Mouse (Mus musculus) T-helper 2 cell (primary cell): ENCODE data around the gene Vps33b.

ENCODE experiments used
- in situ Hi-C: fragments of 300-600 bp; cut with MboI, MseI; formaldehyde crosslinking; loops from one replicate; pipeline ENCODE4 v1.15.1; 2025; ENCODE audit warnings: high pct_unique_total_duplicates

The Vps33b gene

DNA sequence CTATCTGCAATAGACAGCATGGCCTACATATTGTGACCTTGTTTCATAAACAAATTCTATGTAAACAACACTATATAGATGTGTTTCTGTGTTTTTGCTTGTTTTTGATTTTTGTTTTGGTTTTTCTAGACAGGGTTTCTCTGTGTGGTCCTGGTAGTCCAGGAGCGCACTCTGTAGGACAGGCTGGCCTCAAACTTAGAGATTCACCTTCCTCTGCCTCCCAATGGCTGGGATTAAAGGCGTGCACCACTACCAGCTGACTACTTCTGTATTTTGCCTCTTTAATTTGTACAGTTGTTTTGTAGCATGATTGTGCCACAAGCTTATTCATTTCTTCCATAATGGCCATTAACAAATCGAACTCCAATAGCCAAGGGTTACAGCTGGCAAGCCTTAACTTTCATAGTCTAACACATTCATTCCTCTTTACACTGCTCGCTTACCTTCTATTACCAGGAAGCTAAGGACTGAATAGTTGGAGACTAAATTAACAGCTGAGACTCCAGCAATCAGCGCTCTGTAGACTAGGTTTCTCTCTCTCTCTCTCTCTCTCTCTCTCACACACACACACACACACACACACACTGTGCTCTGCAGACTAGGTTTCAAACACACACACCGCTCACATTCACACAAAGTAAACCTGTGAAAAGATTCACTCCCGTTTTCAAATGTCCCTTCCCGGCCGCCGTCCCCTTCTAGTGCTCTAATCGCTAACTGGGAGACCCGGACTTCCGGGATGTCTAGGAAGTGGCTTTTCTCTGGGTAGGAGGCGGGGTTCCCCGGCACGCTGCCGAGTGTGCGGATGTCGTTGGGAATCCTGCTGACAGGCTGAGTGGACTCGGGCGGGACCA is at the start of gene Vps33b:
TSS of gene Vps33b (plus strand) at position 753 of the 854 bp plus-strand sequence.
- in situ Hi-C loops = no loop called here

DNA sequence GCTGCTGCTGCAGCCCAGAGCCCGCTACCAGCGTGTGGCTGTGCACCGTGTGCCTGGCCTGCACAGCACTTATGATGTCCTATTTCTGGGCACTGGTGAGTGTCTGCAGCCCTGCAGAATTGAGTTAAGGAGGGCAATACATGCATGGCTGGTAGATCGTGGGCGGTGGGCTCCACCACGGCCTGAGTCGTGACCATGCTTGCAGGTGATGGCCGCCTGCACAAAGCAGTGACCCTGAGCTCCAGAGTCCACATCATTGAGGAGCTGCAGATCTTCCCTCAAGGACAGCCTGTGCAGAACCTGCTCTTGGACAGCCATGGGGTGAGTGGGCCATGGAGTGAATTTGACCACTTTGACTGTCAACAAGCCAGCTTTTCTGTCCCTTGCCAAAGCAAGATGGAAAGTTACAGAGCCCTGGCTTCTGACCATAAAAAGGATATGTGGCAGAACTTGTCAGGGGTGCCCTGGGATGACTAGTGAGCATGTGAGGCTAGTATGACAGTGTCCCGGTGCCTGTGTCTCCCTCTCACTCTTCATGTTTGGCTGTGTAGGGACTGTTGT is 49.1 kb upstream of the Vps33b start:
- in situ Hi-C loops = no loop called here

DNA sequence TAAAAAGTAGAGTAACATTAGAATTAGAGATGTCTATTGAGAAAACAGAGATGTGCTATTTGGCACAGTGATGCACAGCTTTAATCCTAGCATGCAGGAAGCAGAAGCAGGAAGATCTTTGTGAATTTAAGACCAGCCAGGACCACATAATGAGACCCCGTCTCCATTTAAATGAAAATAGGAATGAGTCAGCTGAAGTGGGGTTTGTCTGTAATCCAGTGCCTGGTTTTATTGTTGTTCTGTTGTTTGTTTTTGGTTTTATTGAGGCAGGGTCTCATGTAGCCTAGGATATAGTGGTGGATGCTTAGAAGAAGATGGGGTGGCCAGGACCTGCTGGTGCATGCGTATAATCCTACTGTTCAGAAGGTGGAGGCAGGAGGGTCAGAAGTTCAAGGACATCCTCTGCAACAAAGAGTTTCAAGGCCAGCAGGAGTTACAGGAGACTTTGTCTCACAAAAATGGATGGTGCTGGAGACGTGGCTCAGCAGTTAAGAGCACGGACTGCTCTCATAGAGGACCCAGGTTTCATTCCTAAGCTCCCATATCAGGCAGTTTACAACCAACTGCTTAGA is 48.2 kb upstream of the Vps33b start:
- in situ Hi-C loops = no loop called here

DNA sequence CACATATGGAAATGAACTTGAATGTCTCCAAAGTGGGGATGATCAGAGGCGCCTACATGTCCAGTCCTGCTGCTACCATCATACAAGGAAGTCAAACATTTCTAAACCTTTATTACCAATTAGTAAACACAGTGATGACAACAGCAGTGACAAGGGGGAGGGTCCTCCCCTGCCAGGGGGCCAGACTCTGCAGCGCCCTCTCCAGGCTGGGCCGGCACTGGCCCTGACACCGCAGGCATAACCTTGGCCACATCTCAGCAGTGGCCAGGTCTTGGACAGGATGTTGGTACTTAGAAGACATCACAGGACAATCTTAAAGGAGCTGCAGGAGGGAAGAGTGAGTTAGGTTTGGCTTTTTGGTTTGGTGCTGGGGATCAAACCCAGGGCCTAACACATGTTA is 42.4 kb upstream of the Vps33b start:
- in situ Hi-C loops = no loop called here

DNA sequence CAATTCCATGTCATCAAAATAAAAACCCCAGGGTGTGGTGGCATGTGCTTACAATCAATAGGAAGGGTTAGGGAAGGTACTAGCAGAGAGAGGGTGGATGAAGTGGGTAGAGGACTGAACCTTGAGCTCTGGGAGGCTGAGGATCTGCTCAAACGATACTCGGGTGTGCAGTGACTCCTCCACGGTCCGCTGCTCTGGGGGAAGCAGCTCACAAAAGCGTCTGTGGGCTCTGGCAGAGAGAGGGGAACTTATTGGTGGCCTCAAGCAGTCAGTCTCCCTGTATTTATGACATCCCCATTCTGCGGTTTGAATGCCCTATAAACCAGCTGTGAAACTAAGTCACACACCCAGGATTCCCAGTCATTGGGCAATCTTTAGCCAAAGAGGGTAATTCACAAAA is 39.3 kb upstream of the Vps33b start:
- in situ Hi-C loops = no loop called here

DNA sequence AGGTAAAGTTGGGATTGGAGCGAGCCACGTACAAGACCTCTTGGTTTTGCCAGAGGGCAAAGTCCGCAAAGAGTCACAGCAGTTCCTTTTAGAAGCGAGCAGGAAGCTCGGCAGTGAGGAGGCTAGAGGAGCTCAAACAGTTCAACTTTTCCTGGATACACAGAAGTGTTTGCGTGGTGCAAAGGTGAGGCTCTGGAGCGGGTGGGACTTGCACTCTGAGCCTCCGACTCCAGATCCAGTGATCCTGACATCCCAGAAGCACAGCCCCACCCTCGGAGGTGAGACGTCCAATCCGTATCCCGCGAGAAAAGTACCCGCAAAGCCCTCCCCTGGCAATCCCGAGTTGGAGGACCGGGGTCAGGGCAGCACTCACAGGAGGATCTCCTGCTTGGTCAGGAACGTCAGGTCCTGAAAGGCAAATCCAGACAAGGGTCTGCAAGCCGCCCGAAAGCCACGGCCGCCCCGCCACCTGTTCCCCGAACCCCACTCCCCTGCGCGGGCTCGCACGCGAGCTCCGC is 37.4 kb upstream of the Vps33b start:
- in situ Hi-C loops = no loop called here

DNA sequence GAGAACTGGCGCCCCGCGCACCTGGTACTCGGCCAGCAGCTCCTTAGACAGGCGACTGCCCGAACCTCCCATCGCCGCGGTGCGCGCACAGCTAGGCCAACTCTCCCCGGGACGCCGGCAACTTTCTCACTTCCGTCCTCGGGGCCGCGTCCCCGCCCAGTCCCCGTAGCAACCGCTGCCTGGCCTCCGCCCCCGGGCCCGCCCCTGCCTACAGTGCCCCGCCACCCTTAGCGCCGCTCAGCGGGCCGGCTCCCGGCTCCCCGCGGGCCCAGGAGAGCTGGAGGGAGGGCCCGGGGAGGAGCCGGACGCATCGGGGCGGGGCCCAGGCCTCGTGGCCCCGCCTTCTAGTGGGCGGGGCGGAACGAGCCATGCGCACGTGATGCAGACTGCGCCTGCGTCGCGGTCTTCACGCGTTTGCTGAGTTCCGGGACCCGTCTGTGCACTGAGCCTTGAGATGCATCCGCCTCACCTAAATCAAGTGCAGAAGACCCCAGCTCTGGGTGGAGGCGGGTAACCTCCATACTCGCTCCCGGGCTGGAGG is 36.9 kb upstream of the Vps33b start, which contains the start of the genes Cib1 and Gdpgp1:
TSS of gene Cib1 (minus strand) at position 325 of the 541 bp plus-strand sequence.
TSS of gene Gdpgp1 (plus strand) at position 377 of the 541 bp plus-strand sequence.
- in situ Hi-C loops = no loop called here

DNA sequence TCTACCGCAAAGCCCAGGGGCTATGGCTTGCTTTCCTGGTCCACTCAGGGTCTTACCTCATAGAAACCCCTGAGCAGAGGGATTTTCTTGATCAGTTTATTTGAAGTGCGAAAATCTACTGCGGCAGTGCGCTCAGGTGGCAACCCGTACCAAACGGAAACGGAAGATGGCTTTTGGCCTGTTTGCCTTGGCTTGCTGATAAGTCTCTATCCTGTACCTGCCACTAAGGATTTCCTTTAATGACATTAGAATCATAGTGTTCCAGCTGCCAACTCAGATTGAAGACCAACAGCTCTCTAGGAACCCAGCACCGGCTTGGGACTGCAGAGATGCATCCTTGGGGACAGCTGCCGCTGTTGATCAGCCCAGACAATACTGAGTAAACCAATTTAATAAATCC is 35.6 kb upstream of the Vps33b start:
- in situ Hi-C loops = no loop called here

DNA sequence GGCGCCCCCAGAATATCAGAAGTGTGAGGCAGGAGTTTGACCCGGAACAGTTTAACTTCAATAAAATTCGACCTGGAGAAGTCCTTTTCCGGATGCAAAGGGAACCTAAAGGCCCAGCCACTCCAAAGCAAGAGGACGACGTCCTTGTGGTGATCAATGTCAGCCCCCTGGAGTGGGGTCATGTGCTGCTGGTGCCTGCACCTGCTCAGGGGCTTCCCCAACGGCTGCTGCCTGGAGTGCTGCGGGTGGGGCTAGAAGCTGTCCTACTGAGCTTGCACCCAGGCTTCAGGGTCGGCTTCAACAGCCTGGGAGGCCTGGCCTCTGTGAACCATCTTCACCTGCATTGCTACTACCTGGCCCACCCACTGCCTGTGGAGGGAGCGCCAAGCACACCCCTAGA is 30.9 kb upstream of the Vps33b start:
- in situ Hi-C loops = no loop called here

DNA sequence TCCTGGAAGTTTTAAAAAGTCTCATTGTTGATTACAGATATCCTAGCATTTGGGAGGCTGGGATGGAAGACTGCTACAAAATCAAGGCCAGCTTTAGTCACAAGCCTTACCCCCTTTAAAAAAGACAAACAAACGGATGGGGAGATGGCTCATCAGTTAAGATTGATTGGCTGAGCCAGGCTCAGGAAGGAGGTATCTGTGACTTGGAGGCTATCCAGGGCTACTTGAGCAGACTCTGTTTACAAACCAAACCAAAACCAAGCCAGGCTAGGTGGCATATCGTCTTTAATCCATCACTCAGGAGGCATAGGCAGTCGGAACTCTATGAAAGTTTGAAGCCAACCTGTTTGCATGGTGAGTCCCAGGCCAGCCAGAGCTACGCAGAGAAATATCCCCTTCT is 27.8 kb upstream of the Vps33b start:
- in situ Hi-C loops = no loop called here

DNA sequence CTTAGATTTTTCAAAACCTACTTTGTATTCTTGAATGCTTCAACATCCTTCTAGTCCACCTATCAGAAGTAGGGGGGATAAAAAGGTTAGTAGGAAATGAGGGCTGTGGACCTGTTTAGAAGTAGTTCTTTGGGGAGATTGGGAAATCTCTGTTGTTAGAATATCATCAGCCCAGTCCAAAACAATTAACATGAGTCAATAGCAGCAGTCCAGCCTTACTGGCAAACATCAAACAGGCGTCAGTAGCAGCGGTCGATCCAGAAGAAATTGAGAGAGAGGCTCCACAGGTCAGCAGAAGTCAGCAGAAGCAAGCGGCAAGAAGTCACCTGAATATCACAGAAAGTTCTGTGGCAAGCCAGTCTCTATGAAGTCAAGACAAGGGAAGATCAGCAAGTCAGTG is 24.6 kb upstream of the Vps33b start:
- in situ Hi-C loops = no loop called here

DNA sequence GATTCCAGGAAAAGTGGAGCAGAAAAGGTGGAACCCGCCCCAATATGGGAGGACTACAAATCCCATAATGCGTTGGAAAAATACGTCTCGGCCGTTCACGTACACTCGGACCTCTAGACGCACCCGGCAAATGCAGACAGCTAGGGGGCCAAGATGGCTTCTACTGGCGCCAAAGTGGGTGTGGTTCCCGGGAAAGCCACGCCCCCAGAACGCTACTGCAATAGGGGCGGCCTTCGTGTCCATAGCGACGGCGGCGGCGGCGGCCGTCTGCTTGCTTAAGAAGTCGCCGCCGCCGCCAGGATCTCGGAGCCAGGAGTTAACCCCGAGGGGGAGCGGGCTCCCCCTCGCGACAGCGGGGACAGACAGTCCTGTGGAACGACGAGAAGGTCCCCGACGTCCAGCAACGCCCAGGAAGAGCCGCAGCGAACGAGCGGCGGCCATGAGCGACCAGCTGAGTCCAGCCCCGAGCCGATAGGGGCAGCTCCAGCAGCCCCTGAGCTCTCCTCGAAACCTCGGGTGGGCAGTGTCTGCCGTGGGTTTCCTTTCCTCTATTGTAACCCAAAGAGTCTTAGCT is 23.2 kb upstream of the Vps33b start, which contains the start of gene Ttll13:
TSS of gene Ttll13 (plus strand) at position 229 of the 574 bp plus-strand sequence.
- in situ Hi-C loops = no loop called here

DNA sequence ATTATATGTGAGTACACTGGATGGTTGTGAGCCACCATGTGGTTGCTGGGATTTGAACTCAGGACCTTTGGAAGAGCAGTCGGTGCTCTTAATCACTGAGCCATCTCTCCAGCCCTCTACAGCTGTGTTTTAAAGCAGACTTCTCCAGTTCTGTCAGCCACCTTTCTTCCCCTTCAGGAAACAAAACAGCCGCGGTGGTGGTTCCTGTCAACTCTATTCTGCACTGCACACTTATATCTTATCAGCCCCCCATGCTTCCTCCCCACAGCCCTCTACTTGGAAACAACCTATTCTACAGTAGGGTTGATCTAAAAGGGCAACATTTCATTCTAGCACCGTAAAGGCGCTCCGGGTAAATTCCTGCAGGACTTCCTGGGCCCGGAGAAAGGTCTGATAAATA is 22.6 kb upstream of the Vps33b start:
- in situ Hi-C loops = no loop called here

DNA sequence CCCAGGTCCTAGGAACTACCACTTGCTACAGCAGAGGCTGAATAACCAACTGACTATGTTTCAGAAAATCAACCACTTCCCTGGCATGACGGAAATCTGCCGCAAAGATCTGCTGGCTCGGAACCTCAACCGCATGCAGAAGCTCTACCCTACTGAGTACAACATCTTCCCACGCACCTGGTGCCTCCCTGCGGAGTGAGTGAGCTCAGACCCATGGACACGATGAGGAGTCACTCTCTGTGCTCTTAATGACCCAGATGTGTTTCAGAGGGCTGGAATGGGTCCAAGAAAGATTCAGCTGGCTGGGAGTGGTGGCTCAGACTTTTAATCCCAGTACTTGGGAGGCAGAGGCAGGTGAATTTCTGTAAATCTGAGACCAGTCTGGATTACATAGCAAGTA is 17.0 kb upstream of the Vps33b start:
- in situ Hi-C loops = no loop called here

DNA sequence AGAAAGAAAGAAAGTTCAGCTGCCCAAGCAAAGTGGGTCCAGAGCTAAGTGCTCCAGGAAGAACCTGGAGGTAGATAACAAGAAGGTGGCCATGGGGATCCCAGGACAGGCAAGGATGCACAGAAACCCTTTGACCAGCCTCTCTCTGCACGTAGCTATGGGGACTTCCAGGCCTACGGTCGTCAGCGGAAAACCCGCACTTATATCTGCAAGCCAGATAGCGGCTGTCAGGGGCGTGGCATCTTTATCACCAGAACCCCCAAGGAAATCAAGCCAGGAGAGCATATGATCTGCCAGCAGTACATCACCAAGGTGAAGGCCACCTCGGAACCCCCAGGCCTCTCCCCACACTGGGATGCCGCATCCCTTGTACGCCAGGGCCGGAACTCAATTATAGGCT is 16.6 kb upstream of the Vps33b start:
- in situ Hi-C loops = no loop called here

DNA sequence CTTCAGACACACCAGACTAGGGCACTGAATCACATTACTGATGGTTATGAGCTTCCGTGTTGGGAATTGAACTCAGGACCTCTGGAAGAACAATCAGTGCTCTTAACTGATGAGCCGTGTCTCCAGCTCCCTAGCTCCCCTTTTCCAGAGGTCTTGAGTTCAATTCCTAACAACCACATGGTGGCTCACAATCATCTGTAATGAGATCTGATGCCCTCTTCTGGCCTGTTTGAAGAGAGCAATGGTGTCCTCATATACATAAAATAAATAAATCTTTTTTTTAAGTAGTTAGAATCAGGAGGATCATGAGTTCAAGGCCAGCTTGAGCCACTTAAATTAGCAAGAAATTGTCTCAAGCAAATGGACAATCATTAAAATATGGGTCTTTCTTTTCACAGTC is 13.5 kb upstream of the Vps33b start:
- in situ Hi-C loops = no loop called here

DNA sequence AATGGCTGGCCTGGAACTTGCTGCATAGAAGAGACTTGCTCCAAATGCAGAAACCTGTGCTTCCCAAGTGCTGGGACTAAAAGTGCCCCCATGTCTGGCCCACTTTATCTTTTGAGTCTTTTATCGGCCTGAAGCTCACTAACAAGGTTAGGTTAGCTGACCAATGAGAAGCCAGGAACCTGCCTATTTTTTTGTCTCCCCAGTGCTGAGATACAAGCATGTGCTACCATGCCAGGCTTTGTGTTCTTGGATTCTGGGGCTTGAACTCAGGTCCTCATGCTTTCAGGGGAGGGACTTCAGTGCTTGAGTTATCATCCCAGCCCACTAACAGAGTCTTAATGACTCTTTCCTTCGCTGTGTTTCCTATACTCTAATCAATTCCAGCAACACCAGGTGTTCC is 11.7 kb upstream of the Vps33b start:
- in situ Hi-C loops = no loop called here

DNA sequence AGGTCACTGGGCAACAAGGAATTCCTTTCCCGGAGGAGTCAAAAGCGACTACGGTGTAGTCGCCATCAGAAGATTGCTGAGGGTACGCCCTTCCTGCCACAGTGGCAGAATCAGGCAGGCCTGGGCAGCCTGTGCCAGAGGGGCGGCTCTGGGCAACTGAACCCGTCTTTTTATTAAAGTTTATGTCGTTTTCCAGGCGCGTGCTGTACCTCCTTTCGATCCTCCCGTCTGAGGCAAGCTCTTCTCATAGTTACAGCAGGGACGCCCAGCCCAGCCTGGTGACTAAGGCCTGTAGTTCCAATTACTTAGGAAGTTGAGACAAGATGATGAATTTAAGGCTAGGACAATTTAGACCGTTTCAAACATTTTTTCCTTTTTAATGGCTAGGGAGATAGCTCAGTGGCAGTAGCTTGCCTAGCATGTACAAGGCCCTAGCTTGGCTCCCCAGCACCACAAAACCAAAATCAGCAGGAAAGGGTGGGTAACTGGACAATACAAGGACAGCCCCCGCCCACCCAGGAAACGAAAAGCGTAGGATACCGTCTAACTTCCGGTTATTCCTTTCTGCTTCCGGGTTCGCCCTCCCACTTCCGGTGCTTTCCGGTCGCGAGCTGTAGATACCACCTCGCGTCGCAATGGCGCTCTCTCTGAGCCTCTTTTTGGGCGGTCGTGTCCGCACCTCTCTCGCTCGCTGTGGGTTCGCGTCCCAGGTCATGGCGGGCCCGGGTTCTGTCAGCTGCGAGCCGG is 8.7 kb upstream of the Vps33b start, which contains the start of gene Ngrn:
TSS of gene Ngrn (plus strand) at position 591 of the 747 bp plus-strand sequence.
- in situ Hi-C loops = no loop called here

DNA sequence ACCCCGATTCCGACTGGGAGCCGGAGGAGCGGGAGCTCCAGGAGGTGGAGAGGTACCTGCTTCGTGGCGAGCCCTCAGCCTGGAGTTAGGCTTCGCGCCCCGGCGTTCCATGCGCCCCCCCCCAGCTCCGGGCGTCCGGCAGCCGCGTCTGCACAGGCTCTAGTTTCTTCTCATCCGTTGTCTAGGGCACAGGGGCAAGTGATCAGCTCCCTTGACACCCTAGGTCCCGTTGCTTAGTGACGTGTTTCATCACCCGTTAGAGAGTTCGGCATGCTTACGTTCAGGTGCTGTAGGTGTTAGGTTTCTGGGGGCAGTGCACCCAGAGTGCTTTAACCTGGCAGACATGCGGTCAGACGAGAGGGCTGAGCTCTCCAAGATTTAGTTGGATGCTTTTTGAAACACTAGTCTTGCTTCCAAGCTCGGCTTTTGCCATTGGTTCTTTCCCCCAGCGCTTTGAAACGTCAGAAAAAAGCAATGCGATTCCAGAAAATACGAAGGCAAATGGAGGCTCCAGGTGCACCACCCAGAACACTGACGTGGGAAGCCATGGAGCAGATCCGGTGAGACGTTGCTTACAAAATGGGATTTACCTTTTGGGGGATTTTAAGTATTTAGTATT is 8.0 kb upstream of the Vps33b start:
- in situ Hi-C loops = no loop called here

DNA sequence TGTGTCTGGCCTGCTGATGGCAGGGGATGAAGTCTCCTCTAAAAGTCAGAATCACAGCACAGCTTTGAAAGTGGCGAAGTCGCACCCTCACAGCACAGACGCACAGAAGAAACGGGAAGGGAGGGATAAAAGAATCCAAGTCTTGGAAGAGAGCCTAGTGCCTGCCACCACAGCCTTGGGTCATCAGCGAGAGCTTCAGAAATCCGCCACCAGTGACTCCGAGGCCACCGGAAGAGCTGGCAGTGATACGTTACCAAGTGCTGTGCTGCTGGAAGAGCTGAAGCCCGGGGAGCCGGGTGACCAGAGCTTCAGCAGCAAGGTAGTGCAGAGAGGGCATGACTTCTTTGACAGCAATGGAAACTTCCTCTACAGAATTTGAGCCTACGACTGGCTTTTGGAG is 4.8 kb upstream of the Vps33b start:
- in situ Hi-C loops = no loop called here

DNA sequence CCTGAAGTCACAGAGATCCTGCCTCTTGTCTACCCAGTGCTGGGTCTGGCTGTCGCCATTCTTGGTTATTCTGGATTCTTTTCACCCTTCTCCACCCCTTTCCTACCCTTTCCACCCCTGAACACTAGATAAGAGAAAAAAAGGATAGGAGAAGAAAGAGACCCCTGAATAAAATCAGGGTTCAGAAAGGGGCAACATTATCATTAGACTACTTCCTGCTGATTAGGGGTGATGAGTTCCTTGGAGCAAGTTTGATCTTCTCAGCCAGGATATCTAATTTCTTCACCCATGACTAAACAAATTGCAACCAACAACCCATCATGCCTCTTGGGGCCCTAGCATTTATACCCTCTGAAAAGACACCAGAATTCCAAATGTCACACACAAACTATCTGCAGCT is 1.7 kb upstream of the Vps33b start:
- in situ Hi-C loops = no loop called here
